Mouse (Mus musculus): ENCODE results near the gene Olfr1454. TPM values are rescaled to one million over a fixed set of nuclear protein-coding genes. Genes with fewer than 3 reads are reported as not detected.

Gene Olfr1454
- not detected for total RNA-seq (2023)

GRCm38 (mm10) chr19:13060310-13060709, at the start of gene Olfr1454:
Gene Olfr1454, plus strand, starts transcription at chr19:13060610.

GRCm38 (mm10) chr19:13028227-13028626, 32.2 kb upstream of the Olfr1454 start, which contains the start of gene Olfr1453:
Gene Olfr1453, minus strand, starts transcription at chr19:13028327.

GRCm38 (mm10) chr19:13097791-13098190, 37.4 kb downstream of the Olfr1454 start, which contains the start of gene Olfr1457:
Gene Olfr1457, minus strand, starts transcription at chr19:13097891.

GRCm38 (mm10) chr19:13106675-13107074, 46.3 kb downstream of the Olfr1454 start, which contains the start of gene Olfr1458:
Gene Olfr1458, minus strand, starts transcription at chr19:13106775.

Other genes with a start within 250 kb of the Olfr1454 start
- gene Gm5244, start 213.9 kb upstream of the Olfr1454 start, total RNA-seq (2023) = not detected
- gene Olfr1444, start 203.3 kb upstream of the Olfr1454 start, total RNA-seq (2023) = not detected
- not detected for gene Olfr1445, start 176.8 kb upstream of the Olfr1454 start, total RNA-seq (2023)
- gene Olfr1446, start 167.1 kb upstream of the Olfr1454 start, total RNA-seq (2023) = not detected
- not detected for gene Olfr1447, start 156.9 kb upstream of the Olfr1454 start, total RNA-seq (2023)
- not detected for gene Olfr1448, start 136.2 kb upstream of the Olfr1454 start, total RNA-seq (2023)
- gene Olfr1449, start 129.8 kb upstream of the Olfr1454 start, total RNA-seq (2023) = not detected
- not detected for gene Olfr1450, start 110.4 kb upstream of the Olfr1454 start, total RNA-seq (2023)
- not detected for gene Olfr1451, start 65.6 kb upstream of the Olfr1454 start, total RNA-seq (2023)
- gene Olfr1453, start 32.3 kb upstream of the Olfr1454 start, total RNA-seq (2023) = not detected
- not detected for gene Olfr1457, start 37.3 kb downstream of the Olfr1454 start, total RNA-seq (2023)
- not detected for gene Olfr1458, start 46.2 kb downstream of the Olfr1454 start, total RNA-seq (2023)
- gene Olfr1459, start 88.9 kb downstream of the Olfr1454 start, total RNA-seq (2023) = under 1 TPM; 0.11 to 0.13 TPM
- gene Olfr1461, start 102.4 kb downstream of the Olfr1454 start, total RNA-seq (2023) = not detected
- gene Olfr1462, start 125.1 kb downstream of the Olfr1454 start, total RNA-seq (2023) = not detected
- not detected for gene Olfr1463, start 170.7 kb downstream of the Olfr1454 start, total RNA-seq (2023)

Data from neutrophil, adult 83 days (primary cell).